Mouse (Mus musculus) cerebellum, adult 18-20 months (tissue): Measurements from ENCODE around the gene Ncor2.

ENCODE experiments used
- DNase-seq, 2 experiments: peaks; one replicate each; pipeline ENCODE4 v3.0.0; 2021

Gene Ncor2

GRCm38 (mm10) chr5:125143114-125143872 lies 35.7 kb downstream of the Ncor2 start:
- DNase-seq: no peak

GRCm38 (mm10) chr5:125141916-125142315 lies 37.1 kb downstream of the Ncor2 start:
- DNase-seq: no peak

GRCm38 (mm10) chr5:125141525-125141880 lies 37.5 kb downstream of the Ncor2 start:
- DNase-seq: no peak

DNA sequence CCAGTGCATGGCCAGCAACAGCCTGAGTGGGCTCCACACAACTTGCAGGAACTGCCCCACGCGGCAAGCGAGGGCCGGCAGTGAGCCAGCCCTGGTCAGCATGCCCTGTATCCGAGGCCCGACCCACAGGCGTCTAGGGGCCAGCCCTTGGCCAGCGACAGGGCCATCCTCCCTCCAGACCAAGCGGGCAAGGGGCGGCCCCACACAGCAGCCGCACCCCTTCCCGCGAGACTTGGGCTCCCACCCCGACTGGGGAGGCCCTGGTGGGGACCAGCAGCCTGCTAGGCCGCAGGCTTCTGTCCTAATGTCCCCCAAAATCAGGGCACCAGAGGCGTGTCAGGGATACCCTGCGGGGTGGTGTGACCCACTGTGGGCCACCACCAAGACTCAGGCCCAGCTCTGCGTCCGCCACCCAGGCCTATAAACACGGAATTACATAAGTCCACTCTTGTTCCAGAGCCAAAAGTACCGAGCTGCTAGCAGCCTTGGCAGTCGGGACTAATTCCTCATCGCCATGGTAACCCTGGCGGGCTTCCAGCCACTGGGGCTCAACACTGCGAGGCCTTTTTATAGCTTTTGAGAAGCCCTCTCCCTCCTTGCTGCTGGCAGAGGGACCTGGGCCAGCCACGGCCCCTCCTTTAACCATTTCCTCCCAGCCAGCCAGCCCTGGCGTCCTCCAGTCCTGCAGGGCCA lies 38.0 kb downstream of the Ncor2 start:
- peak; percentile 99 for DNase-seq

- peak; percentile 92 to 93 for DNase-seq
These were observed 38.8 kb downstream of the Ncor2 start for GRCm38 (mm10) chr5:125140151-125140699.

DNA sequence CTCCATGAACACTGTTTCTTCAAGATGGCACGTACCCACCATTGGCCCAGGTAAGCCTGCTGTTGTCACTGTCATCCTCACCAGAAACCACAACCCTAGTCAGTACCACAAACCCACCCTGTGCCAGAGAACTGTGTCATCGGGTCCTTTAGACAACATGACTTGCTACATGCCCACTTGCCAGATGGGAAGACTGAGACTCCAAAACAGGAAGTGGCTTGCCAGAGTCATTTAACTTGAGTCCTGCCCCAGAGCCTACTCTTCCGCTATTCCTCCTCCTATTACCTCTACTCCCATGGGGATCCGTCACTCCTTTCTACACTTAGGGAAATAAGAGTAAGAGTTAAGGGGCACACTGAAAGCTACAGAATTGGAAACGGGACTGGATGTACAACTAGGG lies 39.4 kb downstream of the Ncor2 start:
- DNase-seq: no peak

- no peak for DNase-seq
These were observed 40.1 kb downstream of the Ncor2 start for GRCm38 (mm10) chr5:125138841-125139430.

- no peak for DNase-seq
These were observed 41.2 kb downstream of the Ncor2 start for GRCm38 (mm10) chr5:125137672-125138285.

DNA sequence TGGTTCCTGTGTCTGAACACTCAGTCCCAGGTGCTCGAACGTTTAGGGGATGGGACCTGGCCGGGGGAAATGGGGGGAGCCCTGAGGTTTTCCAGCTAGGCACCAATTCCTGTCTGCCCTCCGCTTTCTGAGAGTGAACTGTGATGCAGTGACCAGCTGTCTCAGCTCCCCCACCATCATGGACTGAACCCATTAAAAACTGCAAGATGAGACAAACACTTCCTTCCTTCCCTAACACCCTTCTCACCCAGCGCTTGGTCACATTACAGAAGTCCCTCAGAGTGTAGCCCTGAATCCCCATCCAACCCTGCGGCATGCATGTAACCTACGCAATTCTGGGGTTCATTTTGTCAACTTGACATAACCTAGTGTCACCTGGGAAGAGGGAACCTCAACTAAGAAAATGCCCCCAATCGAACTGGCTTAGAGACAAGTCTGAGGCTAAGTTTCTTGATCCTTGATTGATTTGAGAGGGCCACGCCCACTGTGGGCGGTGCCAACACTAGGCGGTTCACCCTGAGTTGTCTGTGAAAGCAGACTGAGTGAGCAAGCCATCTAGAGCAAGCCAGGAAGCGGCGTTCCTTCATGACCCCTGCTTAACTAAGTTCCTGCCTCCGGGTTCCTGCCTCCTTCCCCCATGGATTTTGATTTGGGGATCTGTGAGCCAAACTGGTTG lies 41.9 kb downstream of the Ncor2 start:
- DNase-seq: no peak

- no peak for DNase-seq
These were observed 42.6 kb downstream of the Ncor2 start for GRCm38 (mm10) chr5:125136296-125136995.

- peak in 1 of 2 experiments; percentile 52 for DNase-seq
These were observed 44.1 kb downstream of the Ncor2 start for GRCm38 (mm10) chr5:125134795-125135468.

- peak in 1 of 2 experiments; percentile 30 for DNase-seq
These were observed 44.6 kb downstream of the Ncor2 start for GRCm38 (mm10) chr5:125134391-125134790.

- DNase-seq: peak; percentile 48 to 51
These were observed 45.4 kb downstream of the Ncor2 start for GRCm38 (mm10) chr5:125133651-125134050.

DNA sequence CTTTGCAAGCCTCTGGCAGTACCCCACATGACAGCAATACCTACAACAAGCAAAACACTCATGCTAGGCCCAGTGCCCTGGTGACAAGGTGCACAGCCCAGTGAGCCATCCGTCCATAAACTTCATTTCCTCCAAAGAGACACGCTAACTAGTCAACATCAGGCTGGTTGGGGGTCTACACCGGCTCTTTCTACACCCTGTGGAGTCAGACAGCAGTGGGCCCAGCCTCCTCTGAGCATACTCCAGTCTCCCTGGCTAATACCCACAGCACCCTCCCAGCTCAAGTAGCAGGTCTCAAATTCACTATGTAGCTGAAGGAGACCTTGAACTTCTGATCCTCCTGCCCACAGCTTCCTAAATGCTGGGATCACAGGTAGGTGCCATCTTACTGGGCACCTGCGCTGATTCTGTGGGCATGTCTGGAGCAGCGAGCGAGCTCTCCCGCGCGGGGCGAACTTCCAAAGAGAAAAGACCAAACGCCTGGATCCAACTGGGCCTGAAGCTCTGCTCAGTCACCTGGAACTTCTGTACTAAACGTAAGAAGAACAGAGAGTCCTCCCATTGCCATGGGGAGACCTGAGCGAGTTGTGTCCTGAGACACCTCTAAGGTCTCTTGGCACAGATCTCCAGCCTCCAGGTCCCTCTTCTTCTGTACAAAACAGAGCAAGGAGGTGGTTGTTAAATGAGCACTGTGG lies 46.3 kb downstream of the Ncor2 start:
- DNase-seq: no peak

- DNase-seq: no peak
These were observed 47.0 kb downstream of the Ncor2 start for GRCm38 (mm10) chr5:125132069-125132468.

- no peak for DNase-seq
These were observed 48.6 kb downstream of the Ncor2 start for GRCm38 (mm10) chr5:125130406-125130805.

GRCm38 (mm10) chr5:125128939-125129385 lies 50.1 kb downstream of the Ncor2 start:
- DNase-seq: peak; percentile 81 to 87

DNA sequence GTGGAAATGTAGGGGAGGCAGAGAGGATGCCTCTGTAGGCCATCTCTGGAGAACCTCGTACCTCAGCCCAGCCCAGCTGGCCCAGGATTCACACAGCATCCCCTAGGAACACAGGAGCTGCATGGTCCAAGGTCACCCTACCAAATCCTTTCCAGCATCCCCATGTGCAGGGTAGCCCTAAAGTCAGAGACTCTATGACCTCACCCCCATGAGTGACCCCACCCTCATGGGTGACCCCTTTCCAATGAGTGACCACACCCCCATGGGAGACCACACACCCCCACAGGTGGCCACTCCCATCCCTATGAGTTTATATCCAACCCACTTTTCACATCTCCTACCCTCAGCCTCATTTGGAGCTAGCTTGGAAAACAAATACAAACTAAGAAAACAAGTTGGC lies 51.1 kb downstream of the Ncor2 start:
- DNase-seq: no peak

- DNase-seq: no peak
These were observed 51.6 kb downstream of the Ncor2 start for GRCm38 (mm10) chr5:125127426-125127825.

DNA sequence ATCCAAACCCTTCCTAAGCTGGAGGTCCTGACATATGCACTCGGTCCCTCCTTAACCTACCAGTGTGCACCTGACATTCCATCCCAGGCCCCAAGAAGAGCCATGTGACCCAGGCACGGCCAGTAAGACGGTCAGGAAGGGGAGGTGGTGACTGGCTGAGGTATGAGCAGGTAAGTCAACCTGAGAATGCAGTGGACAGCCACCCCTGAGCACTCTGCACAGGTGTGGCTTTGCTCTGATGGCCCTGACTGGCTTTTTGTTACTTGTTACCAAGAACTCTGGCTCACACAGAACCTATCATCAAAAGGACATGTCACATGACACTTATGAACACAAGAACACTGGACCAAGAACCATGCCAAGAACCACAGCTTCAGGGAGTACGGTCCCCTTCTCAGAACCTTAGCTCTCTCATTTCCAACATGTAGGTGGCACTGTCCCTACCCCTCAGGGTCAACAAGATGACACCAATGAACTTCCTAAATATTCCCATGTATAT lies 53.0 kb downstream of the Ncor2 start:
- DNase-seq: no peak
